Mouse (Mus musculus): ENCODE results near the gene Abtb1.

The Abtb1 gene

GRCm38 (mm10) chr6:88841781-88842689 is at the start of gene Abtb1:
Gene Abtb1 (minus strand): TSS chr6:88841984.
- DNase-seq (ENCODE audit: low read depth, low spot score) = peak; percentile 98

- no peak for DNase-seq (ENCODE audit: low read depth, low spot score)
Observed at GRCm38 (mm10) chr6:88890832-88891231, 49.0 kb upstream of the Abtb1 start.

DNA sequence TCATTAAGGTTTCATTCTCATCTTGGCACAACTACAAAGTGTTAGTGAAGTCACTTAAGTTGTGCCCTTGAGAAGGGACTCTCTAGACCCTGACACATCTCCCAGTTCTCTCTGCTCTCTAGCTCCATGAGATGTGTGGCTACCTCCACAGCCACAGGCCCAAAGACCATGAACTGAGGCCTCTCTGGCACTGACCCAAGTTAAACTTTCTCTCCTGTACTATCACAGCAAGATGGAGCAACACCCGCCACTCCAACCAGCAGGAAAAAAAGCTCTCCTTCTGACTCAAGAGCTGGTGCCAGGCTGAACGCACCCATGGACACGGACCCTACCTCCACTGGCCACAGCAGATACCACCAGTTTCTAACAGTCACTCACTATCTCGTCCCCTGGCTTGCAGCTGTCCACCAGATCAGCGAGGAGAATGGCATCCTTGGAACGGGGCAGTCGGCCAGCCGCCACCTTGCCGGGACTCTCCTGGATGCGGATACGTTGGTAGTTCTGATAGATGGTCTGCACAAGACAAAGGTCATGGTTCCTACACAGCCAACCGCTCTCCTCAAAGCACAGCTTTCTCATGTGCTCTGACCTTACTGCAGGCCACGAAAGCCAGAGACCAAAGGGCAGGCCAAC is 47.7 kb upstream of the Abtb1 start:
- no peak for DNase-seq (ENCODE audit: low read depth, low spot score)

GRCm38 (mm10) chr6:88886417-88886967 is 44.7 kb upstream of the Abtb1 start:
- no peak for DNase-seq (ENCODE audit: low read depth, low spot score)

GRCm38 (mm10) chr6:88885644-88886416 is 44.0 kb upstream of the Abtb1 start:
- DNase-seq (ENCODE audit: low read depth, low spot score) = no peak

DNA sequence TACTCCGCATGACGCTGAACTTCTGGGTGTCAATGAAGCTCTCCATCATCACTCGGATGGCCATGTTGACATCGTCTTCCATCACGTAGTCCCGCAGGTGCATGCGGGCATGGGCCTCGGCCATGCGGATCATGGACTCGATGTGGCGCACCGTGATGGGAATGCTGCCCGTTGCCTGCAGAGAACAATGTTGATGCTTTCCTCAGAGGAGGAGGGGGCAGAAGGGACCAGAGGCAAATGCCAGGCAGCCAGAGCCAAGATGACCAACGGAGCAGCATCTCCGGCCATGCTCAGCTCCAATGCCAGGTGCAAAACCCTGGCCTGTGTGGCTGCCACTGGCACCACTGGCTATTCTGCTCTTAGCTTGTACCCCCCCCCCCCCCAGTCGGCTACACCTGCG is 42.9 kb upstream of the Abtb1 start:
- no peak for DNase-seq (ENCODE audit: low read depth, low spot score)

- no peak for DNase-seq (ENCODE audit: low read depth, low spot score)
Observed at GRCm38 (mm10) chr6:88884195-88884594, 42.4 kb upstream of the Abtb1 start.

DNA sequence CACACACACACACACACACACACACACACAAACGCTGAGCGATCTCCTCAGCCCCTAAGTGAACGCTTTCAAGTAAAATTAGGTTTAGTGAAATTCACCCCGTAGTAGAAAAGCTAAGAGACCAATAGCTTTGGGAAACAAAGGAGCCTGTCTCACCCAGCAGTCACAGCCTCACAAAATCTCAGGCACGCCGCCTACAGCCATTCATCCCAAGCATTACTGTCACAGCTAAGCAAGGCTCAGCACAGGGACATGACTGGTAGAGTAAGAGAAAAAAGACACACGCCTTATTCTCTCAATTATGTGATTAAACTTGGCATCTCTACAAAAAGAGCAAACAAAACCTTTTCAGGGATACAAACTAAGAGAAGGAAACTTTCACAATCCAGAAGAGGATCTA is 39.5 kb upstream of the Abtb1 start:
- no peak for DNase-seq (ENCODE audit: low read depth, low spot score)

DNA sequence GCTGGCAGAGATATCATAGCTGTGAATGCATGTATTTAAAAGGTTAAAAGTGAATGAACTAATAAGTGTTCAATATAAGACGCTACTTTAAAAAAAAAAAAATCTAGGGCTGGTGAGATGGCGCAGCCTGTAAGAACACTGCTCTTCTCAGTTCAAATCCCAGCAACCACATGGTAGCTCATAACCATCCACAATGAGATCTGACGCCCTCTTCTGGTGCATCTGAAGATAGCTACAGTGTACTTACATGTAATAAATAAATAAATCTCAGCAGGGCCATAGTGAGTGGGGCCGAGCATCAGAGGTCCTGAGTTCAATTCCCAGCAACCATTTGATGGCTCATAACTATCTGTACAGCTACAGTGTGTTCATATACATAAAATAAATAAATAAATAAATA is 37.7 kb upstream of the Abtb1 start:
- DNase-seq (ENCODE audit: low read depth, low spot score) = no peak

GRCm38 (mm10) chr6:88874868-88875508 is 33.2 kb upstream of the Abtb1 start, which contains the start of gene Podxl2:
Gene Podxl2 (minus strand): TSS chr6:88875044.
- DNase-seq (ENCODE audit: low read depth, low spot score) = peak; percentile 70

DNA sequence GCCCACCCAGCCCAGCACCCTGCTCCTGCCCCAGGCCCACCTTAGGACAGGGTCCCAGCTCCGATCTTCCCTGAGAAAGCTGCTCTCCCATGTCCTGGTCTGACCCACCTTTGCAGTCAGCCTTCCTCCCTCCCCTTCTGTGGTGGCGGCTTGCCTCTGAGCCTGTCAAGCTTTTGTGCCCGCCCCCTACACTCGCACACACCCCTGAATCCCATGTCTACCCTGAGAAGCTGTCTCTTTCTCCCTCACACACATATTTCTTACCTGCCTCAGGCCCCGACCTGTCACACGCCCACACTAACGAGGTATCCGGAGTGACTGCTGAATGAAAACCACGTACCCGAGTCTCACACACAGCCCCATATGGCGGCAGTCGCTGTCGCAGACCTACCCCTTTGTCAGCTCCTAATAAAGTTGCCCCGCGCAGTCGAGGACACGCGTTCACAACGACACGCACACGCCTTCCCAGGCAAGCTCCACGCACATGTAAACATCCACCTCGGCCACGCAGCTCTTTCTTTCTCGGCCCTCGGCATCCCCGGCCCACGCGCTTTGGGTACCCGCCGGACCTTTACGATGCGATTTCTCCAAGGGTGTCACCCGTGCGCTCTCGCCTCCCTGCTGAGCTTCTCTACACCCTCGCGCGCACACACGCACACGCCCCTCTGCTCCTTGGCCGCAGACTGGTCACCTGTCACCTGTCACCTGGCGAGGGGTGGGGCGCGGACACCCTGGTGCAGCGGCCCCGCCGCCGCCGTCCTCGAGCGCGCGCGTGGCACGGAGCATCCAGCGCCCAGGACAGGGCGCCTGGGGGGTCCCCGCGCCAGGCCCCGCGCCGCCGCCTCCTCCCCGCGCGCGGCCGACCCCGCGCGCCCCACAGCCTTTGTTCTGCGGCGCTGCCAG is 32.4 kb upstream of the Abtb1 start:
- DNase-seq (ENCODE audit: low read depth, low spot score) = no peak

- DNase-seq (ENCODE audit: low read depth, low spot score) = no peak
Observed at GRCm38 (mm10) chr6:88872811-88873210, 31.0 kb upstream of the Abtb1 start.

DNA sequence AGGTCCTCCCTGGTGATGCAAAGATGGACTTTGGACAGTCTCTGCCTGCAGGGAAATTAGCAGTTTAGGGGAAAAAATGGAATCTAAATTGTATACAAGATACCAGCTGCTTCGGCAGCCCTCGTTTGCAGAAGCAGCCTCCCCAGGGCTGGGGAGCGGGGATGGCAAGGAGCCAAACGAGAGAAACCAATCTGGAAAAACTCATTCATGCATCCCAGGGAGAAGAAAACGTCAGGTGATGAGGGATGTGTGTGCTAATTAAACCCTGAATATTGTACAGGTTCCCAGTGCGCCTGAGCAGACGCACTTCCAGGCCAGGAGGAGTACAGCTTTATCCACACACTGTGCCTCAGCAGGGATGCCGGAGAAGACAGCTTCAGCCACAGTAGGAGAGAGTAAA is 29.8 kb upstream of the Abtb1 start:
- DNase-seq (ENCODE audit: low read depth, low spot score) = peak; percentile 56

DNA sequence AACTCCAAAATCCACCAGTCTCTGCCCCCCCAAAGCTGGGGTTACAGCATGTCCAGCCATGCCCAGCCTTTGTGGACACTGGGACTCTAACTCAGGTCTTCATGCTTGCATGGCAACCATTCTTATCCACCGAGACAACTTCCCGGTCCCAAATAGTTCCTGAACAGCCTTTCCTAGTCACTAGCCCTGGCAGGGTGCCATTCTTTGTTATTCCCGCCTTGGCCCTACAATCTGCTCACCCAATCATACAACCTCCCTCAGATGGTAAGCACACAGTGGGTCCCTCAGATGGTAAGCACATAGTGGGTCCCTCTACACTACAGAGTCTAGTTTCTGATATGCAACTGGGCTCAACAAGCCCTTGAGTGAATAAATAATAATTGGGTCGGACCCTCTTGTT is 28.8 kb upstream of the Abtb1 start:
- no peak for DNase-seq (ENCODE audit: low read depth, low spot score)

DNA sequence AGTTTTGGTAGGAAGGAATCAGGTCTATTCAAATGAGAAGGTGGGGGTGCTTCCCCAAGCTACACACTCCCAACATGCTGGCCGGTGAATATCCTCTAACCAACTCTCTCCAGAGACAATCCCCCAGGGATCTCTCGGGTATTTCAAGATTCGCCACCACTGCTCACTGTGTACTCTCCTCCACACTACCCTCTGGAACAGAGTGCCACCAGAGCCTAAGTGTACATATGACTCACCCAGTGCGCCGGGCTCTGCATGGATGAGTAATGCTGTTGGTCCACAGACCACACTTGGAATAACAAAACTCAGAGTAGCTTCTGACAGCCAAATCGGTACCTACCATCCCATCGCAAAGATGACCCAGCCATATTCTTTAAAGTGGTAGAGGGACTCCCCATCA is 27.7 kb upstream of the Abtb1 start:
- DNase-seq (ENCODE audit: low read depth, low spot score) = no peak

- no peak for DNase-seq (ENCODE audit: low read depth, low spot score)
Observed at GRCm38 (mm10) chr6:88865704-88866103, 23.9 kb upstream of the Abtb1 start.

DNA sequence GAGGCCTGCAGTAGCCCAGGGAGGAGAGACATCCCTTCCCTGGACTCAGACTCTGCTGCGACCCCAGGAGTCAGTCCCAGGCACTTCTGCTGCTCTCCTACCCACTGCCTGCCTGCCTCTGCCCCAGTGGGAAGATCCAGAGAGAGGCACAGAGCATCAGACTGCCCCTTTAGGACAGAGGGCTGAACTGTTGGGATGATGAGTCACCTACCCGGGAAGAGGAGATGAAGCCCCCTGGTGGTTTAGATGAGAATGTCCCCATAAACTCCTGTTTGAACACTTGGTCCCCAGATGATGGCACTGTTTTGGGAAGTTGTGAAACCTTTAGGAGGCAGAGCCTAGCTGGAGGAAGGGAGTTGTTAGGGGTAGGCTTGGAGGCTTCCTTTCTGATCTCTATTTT is 19.1 kb upstream of the Abtb1 start:
- DNase-seq (ENCODE audit: low read depth, low spot score) = no peak

GRCm38 (mm10) chr6:88858341-88858740 is 16.6 kb upstream of the Abtb1 start:
- DNase-seq (ENCODE audit: low read depth, low spot score) = no peak

DNA sequence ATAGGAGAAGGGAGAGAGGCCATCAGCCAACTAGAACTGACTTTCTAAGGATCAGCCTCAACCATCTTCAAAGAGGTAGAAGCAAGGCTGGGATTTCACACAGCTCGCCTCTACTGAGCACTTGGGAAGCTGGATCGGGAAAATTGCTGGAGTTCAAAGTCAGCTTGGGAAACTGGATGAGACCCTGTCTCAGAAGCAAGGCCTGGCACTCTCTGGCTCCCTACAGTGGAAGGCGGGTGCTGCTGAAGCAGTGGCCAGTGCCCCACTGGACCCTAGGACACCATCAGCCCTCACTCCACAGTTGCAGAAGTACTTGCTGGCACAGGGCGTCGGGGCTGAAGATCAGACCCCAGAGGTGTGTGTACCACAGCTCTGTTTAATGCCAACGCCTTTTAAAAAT is 16.0 kb upstream of the Abtb1 start:
- DNase-seq (ENCODE audit: low read depth, low spot score) = no peak

- DNase-seq (ENCODE audit: low read depth, low spot score) = no peak
Observed at GRCm38 (mm10) chr6:88857249-88857648, 15.5 kb upstream of the Abtb1 start.

All from brain, embryonic 18.5 days (tissue).